Mouse (Mus musculus) kidney, postnatal 14 days (tissue): ENCODE measurements around the gene Mettl8.

ENCODE experiments used
- DNase-seq: peaks from one replicate; pipeline ENCODE4 v3.0.0; 2022; ENCODE audit warnings: mixed read lengths

Mettl8 gene

GRCm38 (mm10) chr2:70978271-70978670 is 77.1 kb downstream of the Mettl8 start:
- peak; percentile 75 for DNase-seq

DNA sequence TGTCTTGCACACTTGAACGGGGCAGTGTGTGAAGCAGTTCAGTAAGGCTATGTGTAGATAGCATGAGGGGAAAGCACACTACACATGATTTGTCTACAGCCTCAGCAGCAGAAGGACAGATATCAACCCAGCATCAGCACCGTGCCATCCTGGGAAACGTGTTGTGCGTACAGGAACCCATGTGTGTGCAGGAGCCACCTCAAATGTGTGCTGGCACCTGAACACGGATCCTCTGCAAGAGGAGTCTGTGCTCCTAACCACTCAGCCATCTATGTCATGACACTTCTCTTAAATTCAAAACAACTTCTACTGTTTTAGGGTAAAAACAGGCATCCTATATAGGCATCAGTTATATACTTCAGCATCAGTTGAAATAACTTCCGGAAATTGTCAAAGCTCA is 80.6 kb downstream of the Mettl8 start:
- no peak for DNase-seq

DNA sequence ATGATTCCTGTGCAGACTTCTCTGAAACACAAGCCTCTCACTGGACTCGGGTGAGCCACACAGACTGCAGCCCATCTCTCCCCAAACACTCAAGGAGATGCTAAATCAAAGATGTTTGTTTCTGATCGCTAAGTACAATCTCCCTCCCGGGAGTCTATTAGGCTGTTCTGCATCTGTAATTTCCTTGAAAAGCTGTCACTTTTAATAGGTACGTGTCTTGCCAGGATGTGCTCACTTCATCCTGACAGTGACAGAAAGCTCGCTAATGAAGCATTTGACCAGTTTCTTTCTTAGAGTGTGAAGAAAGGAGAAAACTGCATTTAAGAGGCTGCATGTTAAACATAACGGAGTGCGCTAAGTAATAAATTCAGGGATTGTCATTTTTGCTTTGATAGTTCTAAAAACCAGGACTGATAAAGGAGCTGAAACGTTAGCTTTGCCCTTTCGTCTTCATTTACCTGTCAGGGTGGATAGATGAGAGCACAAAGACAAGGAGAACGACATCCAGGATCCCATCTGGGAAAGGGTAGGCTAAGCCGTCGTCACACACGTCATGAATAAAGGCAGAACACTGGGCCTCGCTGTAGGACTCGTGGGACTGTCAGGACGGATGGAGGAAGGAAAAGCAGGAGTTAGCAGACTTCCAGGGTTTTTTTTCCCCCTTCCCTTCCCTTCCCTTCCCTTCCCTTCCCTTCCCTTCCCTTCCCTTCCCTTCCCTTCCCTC is 82.4 kb downstream of the Mettl8 start:
- no peak for DNase-seq

GRCm38 (mm10) chr2:70970158-70970741 is 85.1 kb downstream of the Mettl8 start:
- DNase-seq: no peak

DNA sequence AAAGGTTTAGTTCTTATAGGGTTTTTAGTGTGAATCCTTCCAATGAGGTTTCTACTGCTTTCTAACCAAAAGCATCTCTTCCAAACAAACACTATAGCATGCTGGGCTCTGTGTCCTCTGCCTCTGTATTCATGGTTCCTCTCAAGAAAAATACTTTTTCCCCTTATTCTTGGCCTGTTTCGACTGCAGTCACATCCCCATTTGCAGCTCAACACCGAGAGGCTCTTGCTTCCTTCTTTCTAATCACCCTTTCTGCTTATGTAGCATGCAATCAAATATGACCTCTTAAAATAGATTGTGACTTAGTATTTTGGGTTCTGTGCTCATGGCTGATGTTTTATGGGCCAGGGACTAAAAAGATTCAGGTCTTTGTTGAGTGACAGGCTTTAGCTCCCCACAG is 87.1 kb downstream of the Mettl8 start:
- DNase-seq: no peak

- no peak for DNase-seq
Measured at GRCm38 (mm10) chr2:70967216-70967615, 88.2 kb downstream of the Mettl8 start.

DNA sequence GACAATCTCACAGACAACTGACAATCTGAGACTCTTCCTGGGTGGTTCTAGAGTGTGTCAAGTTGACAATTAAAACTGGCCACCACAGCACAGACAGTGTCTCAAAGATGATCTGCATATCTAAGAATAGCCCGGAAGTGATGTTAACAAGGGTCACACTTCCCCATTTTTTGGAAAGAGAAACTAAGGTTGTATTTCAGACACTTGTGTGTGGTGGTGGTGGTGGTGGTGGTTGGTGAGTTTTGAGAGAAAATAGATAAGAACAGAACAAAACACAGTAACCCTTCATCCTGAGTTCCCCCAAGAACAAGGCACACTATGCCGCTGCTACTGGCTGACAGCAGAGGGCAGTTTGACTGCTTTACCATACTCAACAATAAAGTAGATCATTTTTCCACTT is 90.6 kb downstream of the Mettl8 start:
- no peak for DNase-seq

GRCm38 (mm10) chr2:70962921-70963320 is 92.5 kb downstream of the Mettl8 start:
- no peak for DNase-seq

DNA sequence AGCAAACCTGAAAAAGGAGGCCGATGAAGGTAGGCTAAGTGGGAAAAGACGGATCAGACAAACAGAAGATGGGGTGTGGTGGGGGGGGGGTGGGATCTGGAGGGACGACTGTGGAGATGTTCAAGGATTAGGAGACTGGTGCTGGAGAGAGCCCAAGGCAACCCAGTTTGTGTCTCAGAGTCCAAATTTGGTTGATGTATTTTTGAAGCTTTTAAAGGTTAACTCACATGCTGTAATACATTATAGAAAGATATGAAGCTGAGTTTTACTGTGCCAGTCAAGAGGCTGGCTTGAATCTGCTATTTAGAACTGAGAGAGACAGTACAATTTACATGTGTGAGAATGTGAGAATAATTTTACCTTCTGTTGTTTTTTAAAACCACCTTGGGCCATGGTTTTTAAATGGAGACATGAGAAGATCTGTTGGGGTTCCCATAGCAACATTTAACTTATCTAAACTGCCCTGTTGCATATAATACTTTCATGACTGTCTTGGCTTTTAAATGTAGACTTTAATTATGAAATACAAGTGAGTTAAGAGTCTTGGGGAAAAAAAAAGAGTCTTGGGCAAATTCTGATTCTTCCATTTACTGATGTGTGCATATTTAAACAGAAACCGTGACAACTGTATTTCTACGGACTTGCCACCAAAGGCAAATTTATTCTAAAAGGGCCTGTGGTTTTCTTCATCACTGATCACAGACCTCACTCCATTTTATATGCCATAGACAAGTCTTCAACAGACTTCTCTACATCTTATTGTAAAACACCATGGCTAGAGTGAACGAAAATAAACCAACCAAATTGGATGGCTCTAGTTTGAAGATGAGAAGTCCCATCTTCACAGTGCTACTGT is 94.1 kb downstream of the Mettl8 start:
- no peak for DNase-seq

DNA sequence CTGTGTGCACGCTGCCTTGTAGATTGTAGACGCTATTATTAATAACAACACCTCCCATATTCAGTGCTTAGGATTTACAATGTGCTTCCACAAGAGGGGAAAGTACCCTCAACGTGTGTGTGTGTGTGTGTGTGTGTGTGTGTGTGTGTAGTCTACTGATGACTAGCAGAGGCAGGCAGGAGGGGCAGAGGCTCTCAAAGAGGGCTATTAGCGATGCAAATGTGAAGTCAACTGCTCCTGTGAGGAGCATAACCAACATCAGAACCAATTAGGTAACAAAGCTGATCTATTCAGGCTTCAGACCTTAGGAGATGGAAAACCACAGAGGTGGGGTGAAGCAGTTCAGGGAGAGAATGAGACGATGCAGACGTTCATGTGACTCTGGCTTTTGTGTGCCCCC is 95.3 kb downstream of the Mettl8 start:
- DNase-seq: no peak

GRCm38 (mm10) chr2:70959337-70959736 is 96.0 kb downstream of the Mettl8 start:
- DNase-seq: no peak

- DNase-seq: no peak
Measured at GRCm38 (mm10) chr2:70958536-70958935, 96.8 kb downstream of the Mettl8 start.

- no peak for DNase-seq
Measured at GRCm38 (mm10) chr2:70953616-70954015, 101.8 kb downstream of the Mettl8 start.

DNA sequence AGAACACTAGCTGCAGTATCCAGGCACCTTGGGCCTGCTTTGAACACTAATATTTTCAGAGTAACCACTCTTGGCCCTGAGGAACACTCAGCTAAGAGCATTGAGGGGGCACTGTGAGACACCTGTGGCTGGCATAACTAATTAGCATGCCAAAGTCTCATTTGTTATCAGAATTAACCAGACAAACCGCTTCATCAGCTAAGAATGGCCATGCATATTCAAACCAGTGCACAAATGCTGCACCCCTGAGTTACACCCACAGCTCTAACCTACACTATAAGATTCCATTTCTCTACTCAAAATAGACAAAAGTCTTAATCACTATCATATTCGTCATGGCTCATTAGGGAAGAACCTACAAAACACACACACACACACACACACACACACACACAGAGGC is 103.4 kb downstream of the Mettl8 start:
- no peak for DNase-seq

- peak; percentile 14 for DNase-seq
Measured at GRCm38 (mm10) chr2:70944511-70945305, 110.7 kb downstream of the Mettl8 start.

- DNase-seq: peak; percentile 35
Measured at GRCm38 (mm10) chr2:70940826-70941225, 114.6 kb downstream of the Mettl8 start.

GRCm38 (mm10) chr2:70938844-70939494 is 116.4 kb downstream of the Mettl8 start:
- DNase-seq: no peak

DNA sequence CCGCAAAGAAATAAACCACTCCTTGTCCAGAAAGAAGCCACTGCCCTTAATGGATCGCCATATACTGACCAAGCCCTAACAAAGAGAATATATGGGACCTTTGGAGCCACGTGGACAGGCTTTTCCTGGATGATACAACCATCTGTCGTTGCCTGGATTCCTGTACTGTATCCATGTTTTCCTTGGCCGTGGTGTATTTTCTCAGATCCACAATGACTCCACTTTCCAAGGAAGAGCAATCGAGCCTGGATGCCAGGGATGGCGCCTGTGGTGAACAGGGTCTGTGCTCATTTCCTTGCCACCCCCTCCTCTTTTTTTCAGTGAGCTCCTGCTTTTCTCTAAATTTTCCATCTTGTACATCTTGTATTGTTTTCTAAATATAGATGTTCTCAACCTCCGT is 120.6 kb downstream of the Mettl8 start:
- no peak for DNase-seq

- no peak for DNase-seq
Measured at GRCm38 (mm10) chr2:70933516-70933915, 121.9 kb downstream of the Mettl8 start.

DNA sequence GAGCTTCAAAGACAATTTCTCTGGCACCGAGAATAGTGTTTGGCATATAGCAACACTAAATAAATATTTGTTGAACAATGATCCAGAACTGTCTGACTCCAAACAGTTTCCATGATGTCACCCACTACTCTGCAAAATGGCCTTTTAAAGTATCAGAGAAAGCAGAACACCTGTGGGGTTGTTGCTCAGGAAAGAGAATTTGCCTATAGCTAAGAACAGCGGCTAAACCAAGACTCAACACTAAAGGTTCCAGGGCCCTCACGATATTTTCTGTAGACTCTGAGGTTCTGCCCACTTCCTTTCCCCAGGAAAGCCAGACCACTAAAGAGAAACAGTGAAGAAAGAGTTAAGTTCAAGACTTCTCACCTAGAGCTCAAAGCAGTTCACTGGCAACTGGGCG is 122.4 kb downstream of the Mettl8 start:
- no peak for DNase-seq

DNA sequence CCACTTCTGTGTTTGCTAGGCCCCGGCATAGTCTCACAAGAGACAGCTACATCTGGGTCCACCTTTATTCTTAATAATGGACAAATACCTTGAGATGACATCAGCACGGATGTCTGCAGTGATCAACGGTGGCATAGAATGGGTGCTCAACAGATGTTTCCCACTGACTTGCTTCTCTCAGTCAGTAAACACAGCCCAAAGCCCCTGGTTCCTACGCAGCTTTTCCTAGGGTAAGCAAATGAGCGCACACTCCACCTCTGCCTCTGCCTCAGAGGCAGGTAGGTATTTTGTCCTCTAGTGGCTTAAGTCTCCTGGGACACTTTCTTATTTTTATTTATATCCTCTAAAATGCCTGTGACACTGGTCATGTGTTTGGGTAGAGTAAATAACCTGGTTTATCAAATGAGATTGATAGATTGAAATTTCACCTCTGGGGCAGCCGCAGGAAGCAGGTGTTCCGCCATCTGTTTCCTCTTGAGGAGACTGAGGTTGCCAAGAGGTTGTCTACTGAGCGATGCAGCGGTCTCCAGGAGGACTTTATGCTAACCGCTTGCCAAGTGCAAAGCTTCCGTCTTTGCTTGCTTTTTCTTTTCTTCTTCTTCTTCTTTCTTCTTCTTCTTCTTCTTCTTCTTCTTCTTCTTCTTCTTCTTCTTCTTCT is 124.6 kb downstream of the Mettl8 start:
- DNase-seq: peak; percentile 53

GRCm38 (mm10) chr2:70929714-70930113 is 125.7 kb downstream of the Mettl8 start:
- DNase-seq: no peak
